In the genomic region with DNA sequence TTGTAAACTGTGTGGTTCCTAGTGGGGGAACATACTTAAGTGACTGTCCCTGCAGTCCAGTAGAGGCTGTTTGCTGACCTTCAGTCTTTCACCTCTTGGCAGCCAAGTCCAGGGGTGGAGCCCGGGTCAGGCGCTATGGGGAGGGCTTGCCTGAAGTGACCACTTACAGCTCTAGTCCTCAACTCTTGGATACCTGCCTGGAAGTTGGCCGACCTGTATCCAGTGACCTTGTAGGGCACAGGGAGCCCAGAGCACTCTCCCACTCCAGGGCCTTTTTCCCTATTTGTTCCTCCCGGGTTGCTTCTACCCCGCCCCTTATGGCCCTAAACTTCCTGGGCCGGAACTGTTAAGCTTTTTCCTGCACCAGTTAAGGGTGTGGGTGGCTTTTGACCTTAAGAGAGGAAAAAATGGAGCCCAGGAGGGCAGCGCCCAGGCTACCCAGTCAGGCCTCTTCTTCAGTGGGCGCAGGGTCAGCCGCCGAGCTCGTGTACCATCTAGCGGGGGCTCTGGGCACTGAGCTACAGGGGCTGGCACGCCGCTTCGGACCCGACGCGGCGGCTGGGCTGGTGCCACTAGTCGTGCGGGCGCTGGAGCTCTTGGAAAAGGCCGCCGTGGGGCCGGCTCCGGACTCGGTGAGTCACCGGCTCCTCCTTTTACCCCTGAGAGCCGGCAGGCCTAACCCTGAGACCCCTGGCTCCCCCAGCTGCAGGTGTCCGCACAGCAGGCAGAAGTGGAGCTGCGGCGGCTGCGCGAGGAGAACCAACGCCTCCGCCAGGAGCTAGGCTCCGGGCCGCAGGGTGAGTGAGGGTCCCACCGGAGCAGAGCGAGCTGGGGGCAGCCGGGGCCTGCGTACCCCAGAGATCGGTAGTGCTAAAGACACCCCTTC, we compare ENCODE assay signal across 8 mouse cellular contexts. TPM values are rescaled to one million over a fixed set of nuclear protein-coding genes. Genes with fewer than 3 reads are reported as not detected.
DNase-seq lines count a peak whose midpoint lies in the region; ATAC-seq lines count a peak whose summit lies in the region.

A gene (plus strand): TSS at position 354 of the 886 bp plus-strand sequence.

- H3K27ac ChIP-seq in forebrain, embryonic 14.5 days (ENCODE audit: low read depth, low read length) = peak within 1 kb of the TSS; percentile 66

- peaks cover 7% of the 10 kb centered on the region; the same call in 1 of the 2 replicates for H3K4me1 ChIP-seq in forebrain, embryonic 14.5 days (ENCODE audit: control insufficient read depth, insufficient read depth, low read length)

- peaks cover 52% of the 10 kb centered on the region for H3K36me3 ChIP-seq in forebrain, embryonic 14.5 days (ENCODE audit: control insufficient read depth, insufficient read depth, low read length)

- peak; percentile 70 for DNase-seq in embryo, embryonic 10 days (ENCODE audit: low spot score)
- DNase-seq in embryo, embryonic 9.5 days (ENCODE audit: extremely low spot score) = no peak
- peak; percentile 72 for DNase-seq in forebrain, embryonic 14.5 days (ENCODE audit: low spot score)
- peak; percentile 92 to 94 for DNase-seq in heart, postnatal 10 days
- peak; percentile 93 to 98 for DNase-seq in kidney, postnatal 36 days
- peak; percentile 82 for DNase-seq in lung, postnatal 14 days
- peak; percentile 71 for DNase-seq in right cerebral cortex, postnatal 4 days

- H3K9me3 ChIP-seq in forebrain, embryonic 14.5 days (replicated peaks; ENCODE audit: control insufficient read depth, low read length) = no peaks in the 10 kb centered on the region

- peak within 1 kb of the TSS; percentile 70 for H3K9ac ChIP-seq in forebrain, embryonic 14.5 days (ENCODE audit: low read length)

- WGBS in forebrain, embryonic 14.5 days = 3% methylated on average over 43 of the region's 43 CpGs

- H3K27me3 ChIP-seq in forebrain, embryonic 14.5 days (replicated peaks; ENCODE audit: control insufficient read depth, insufficient read depth, low read length) = no peaks in the 10 kb centered on the region

- ATAC-seq in cerebellum, adult (ENCODE audit: insufficient number of reproducible peaks, low FRiP score, low TSS enrichment) = peak; percentile 37; the same call in 1 of the 2 replicates
- peak; percentile 81 for ATAC-seq in forebrain, embryonic 14.5 days

- intact Hi-C loops in heart, postnatal 10 days (cut with DNase I) = loop anchor here (2.0 to 5.0 kb wide), 2 partner anchors 41 to 108 kb away; no protein-coding TSS in a partner anchor

- H3K4me3 ChIP-seq in forebrain, embryonic 14.5 days (ENCODE audit: low read depth, low read length) = peak within 1 kb of the TSS; percentile 44

- H3K4me2 ChIP-seq in forebrain, embryonic 14.5 days (ENCODE audit: low read length) = peak within 1 kb of the TSS; percentile 95

RNA-seq across cellular contexts. Expression of the gene that starts here (rescaled TPM):
- polyA plus RNA-seq in forebrain, embryonic 14.5 days (2014; fragmentation: Nextera tagmentation; extraction: Ambion mirVana) = 0.77 and 0.86 TPM in 2 replicates
- 10 to 100 TPM; 32.2 to 34.5 TPM for total RNA-seq in heart, postnatal 10 days (2021)

Comparison
In these comparisons a context has a peak if more than half of its experiments do, and no peak if none do; other contexts are left out.
1. Peak in DNase-seq, ATAC-seq, H3K4me3 ChIP-seq, H3K27ac ChIP-seq, H3K9ac ChIP-seq and H3K4me2 ChIP-seq in forebrain, embryonic 14.5 days; RNA of the gene not detected or under 1 TPM.